Mouse (Mus musculus) lung, adult 18-20 months (tissue): ENCODE data around the gene Hist1h2bb.

Experiments
- DNase-seq, 2 experiments: peaks; one replicate each; pipeline ENCODE4 v3.0.0; 2022; ENCODE audit warnings: mixed read lengths in 2 of 2

Hist1h2bb gene

GRCm38 (mm10) chr13:23728472-23729191 lies 17.9 kb upstream of the Hist1h2bb start:
- no peak for DNase-seq

DNA sequence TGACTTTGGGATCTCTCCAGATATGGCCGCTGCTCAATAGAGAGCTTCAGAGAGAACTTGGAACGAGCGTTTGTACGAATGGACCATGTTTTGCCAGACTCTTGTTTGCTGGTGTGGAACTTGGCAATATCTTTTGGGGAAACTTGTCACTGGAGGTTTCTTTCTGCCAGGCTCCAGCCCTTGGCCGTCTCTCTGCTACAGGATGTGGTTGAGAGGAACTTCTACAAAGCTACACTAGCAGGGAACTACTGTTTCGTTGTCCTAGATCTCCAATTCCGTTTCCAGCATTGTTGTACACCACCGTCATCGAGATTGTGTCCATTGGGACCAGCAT lies 17.4 kb upstream of the Hist1h2bb start:
- no peak for DNase-seq

DNA sequence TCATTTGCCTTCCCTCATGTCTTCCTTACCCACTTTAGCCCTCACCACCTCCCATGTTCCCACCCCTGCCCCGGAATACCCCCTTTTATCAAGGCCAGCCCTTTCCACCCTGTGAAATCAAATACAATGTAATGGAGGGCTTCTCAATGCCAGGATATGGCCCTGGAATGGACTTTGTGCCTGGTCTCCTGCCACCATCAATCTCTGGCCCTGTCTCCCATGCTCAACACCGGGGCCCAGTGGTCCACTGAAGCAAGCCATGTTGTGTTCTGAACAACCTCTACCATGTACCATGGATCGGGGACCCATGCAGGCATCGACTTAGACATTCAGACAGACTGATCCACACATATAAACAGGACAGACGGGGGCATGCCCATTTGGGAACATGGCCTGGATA lies 16.8 kb upstream of the Hist1h2bb start:
- no peak for DNase-seq

- DNase-seq, result peak; percentile 68 to 80
Observed at GRCm38 (mm10) chr13:23730479-23730878, 16.1 kb upstream of the Hist1h2bb start.

- peak in 1 of 2 experiments; percentile 28 for DNase-seq
Observed at GRCm38 (mm10) chr13:23732156-23732804, 14.3 kb upstream of the Hist1h2bb start.

- DNase-seq, result no peak
Observed at GRCm38 (mm10) chr13:23737091-23737490, 9.4 kb upstream of the Hist1h2bb start.

- no peak for DNase-seq
Observed at GRCm38 (mm10) chr13:23738041-23738440, 8.5 kb upstream of the Hist1h2bb start.

- DNase-seq, result peak; percentile 88 to 90
Observed at GRCm38 (mm10) chr13:23738677-23739068, 7.9 kb upstream of the Hist1h2bb start, which contains the start of gene Hist1h1c. Hist1h1c (plus strand) TSS chr13:23738808.

DNA sequence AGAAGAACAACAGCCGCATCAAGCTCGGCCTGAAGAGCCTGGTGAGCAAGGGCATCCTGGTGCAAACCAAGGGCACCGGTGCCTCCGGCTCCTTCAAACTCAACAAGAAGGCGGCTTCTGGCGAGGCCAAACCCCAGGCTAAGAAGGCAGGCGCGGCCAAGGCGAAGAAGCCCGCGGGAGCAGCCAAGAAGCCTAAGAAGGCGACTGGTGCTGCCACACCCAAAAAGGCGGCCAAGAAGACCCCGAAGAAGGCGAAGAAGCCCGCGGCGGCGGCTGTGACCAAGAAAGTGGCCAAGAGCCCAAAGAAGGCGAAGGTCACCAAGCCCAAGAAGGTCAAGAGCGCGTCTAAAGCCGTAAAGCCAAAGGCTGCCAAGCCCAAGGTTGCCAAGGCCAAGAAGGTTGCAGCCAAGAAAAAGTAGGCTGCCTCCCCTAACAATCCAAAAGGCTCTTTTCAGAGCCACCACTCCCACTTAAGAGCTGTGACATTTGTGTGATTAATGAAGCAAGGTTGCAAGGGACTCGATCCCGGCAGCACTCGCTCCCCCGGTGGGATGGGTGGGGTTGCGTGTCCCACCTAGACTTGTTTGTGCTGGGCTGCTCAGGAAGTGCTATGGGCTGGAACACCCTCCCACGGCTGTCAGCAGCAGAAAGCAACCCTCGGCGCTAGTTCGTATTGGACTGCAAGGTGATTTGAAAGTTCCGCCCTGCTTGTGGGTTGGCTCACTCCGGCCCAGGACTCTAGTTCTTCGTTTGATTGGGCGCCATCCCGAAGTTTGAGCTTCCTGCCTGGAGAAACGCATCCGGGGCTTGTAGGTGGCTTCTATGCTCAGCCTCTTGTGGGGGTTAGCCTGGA lies 7.2 kb upstream of the Hist1h2bb start:
- peak; percentile 97 for DNase-seq

DNA sequence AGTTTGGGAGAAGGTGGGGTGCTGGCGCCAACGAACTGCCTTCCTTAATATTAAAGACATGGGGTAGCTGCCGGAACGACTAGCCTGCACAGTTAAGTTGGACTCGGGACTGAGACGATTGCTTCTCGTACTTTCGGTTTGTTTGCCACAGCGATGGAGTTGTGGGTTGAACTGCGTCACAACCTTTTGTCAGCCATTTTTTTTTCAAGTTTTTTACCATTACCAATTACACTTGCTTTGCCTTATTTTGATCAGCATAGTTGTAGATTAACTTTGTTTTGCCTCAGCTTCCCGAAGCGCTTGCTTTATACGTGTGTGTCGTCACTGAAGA lies 6.6 kb upstream of the Hist1h2bb start:
- DNase-seq, result no peak

DNA sequence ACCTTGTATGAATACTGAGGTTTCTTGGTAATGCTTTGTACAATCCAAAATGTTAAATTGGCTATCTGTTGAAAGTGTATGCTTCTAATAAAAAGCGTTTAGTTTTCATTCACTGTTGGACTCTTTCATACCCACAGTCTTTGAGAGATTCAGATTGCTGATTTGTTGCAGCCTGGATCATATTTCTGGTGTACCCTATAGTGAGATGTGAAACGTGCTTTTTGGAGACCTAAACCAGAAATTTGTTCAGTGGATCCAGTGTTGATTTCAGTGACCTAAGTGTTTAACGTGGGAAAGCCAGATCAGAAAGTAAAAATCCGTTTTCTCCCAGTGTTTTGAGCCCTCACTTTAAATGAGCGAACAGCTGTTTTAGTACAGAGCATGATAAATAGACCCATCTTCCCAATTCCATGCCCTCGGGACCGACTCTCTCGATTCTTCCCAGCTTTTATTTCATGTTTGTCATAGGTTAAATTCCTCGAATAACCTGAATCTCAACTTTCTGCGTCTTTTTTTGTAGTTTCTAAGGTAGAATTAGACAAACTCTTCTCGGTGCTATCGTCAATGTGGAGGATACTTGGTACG lies 6.2 kb upstream of the Hist1h2bb start:
- DNase-seq, result no peak

DNA sequence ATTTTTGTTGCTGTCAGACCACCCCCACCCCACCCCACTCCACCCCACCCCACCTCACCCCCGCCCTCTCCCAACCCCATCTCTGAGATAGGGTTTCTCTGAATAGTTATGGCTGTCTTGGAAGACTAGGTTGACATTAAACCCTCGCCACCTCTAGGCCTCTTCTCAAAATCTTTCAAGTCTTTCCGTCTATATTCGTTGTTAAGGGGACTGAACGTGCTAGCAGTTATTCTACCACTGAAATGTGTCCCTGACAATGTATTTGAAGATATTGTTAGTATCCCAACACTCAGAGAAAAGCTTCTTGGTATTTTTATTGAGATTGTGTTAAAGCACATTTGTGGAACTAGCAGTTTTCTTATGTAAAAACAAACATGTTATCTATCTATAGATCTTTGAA lies 5.6 kb upstream of the Hist1h2bb start:
- DNase-seq, result no peak

- no peak for DNase-seq
Observed at GRCm38 (mm10) chr13:23742007-23742406, 4.5 kb upstream of the Hist1h2bb start.

GRCm38 (mm10) chr13:23743215-23743614 lies 3.3 kb upstream of the Hist1h2bb start:
- no peak for DNase-seq

DNA sequence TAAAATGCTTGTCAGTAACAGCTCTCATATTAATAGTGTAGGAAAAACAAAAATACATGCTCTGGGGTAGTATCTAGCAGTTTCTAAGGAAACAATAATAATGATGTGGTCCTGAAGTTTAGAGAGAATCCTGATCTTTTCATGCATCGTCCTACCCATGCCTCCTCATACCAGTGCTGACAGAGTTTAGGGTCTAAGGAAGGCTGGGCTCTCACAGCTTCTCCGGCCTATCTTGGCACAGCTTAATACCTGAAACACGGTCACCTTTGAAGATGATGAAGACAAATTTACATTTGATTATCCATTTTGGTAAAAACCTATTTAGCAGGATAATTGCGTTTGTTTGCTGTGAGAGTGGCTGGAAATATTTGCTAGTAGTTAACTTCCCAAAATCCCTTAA lies 2.6 kb upstream of the Hist1h2bb start:
- no peak for DNase-seq

DNA sequence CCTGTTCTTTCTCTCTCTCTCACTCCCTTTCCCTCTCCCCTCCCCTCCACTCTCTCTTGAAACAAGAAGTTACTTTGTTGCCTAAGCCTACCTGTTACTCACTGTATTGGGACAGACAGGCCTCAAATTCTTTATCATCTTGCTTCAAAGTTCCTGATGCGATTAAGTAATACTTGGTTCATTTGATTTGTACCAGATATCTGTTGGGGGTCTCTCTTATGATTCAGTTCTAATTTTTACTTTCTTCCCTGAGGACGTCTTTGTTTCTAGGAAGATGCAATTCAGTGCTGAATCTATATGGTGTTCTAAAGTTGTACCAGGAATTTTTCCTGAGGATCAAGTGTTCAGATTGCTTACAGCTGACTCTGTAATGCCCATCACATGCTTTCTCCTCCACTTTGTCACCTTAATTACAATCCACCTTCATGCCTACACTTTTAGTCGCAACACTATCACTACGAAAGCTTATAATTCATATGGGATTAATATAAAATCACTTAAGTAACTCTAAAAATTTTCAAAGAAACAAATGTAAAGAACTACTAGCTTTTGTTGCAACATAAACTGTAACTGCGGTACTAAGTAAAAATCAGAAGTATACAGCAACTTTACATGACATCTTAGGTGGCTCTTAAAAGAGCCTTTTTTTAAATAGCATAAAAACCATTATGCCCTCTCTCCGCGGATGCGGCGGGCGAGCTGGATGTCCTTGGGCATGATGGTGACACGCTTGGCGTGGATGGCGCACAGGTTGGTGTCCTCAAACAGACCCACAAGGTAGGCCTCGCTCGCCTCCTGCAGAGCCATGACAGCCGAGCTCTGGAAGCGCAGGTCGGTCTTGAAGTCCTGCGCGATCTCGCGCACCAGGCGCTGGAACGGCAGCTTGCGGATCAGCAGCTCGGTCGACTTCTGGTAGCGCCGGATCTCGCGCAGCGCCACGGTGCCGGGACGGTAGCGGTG lies 1.8 kb upstream of the Hist1h2bb start:
- DNase-seq, result no peak

DNA sequence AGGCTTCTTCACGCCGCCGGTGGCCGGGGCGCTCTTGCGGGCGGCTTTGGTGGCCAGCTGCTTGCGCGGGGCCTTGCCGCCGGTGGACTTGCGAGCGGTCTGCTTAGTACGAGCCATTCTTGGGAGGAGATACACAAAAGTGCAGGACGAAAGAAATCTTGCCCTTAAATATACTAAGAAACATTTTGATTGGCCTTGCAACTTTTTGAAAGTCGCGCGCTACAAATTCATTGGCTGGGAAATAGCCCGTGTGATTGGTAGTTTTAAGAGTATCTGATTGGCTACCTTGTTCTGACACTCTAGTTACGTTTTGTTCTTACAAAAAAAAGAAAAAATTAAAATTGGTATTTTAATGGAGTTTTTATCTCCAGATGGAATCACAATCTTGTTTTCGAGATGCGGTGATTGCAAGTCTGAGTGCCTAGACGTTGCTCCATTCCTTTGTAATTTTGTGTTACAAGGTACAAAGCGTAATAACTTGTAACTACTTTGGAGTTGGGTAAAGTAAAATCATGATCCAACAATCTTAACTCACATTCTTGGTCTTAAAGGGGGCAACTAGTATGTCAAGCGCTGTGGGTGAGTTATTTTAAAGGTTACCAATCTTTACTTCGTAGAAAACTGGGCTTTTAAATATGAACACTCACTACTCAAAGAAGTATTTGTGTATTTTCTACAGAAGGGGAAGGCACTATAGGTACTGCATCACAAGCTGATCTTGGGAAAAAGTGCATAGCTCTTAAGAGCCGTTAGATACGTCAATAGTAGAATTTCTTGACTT lies 963 bp upstream of the Hist1h2bb start, which contains the start of gene Hist1h3c:
Gene Hist1h3c, minus strand, starts transcription at position 222 of the 781 bp plus-strand sequence.
- peak; percentile 79 to 84 for DNase-seq

- DNase-seq, result no peak
Observed at GRCm38 (mm10) chr13:23747081-23747891, 752 bp downstream of the Hist1h2bb start.

- DNase-seq, result no peak
Observed at GRCm38 (mm10) chr13:23747892-23748288, 1.4 kb downstream of the Hist1h2bb start.

- no peak for DNase-seq
Observed at GRCm38 (mm10) chr13:23749563-23750121, 3.1 kb downstream of the Hist1h2bb start.
